Mouse (Mus musculus): ENCODE measurements at regions not wholly inside any gene's neighbourhood (a gene's known extent, or its start where the extent isn't known, plus 50 kb on each side); places are given as distances from the start of the nearest gene placed in this dataset.

GRCm38 (mm10) chr8:11145251-11145650 lies 137.0 kb upstream of the Irs2 start:
- no peak for DNase-seq (ENCODE audit: low read depth)

- DNase-seq (ENCODE audit: low read depth) = no peak
Observed at GRCm38 (mm10) chr8:11140566-11140965, 132.3 kb upstream of the Irs2 start.

GRCm38 (mm10) chr8:11139294-11139693 lies 131.0 kb upstream of the Irs2 start:
- DNase-seq (ENCODE audit: low read depth) = no peak

- no peak for DNase-seq (ENCODE audit: low read depth)
Observed at GRCm38 (mm10) chr8:11138302-11139020, 130.2 kb upstream of the Irs2 start.

GRCm38 (mm10) chr8:11136566-11136965 lies 128.3 kb upstream of the Irs2 start:
- no peak for DNase-seq (ENCODE audit: low read depth)

- DNase-seq (ENCODE audit: low read depth) = no peak
Observed at GRCm38 (mm10) chr8:11135135-11135534, 126.9 kb upstream of the Irs2 start.

GRCm38 (mm10) chr8:11134562-11134961 lies 126.3 kb upstream of the Irs2 start:
- DNase-seq (ENCODE audit: low read depth) = no peak

- no peak for DNase-seq (ENCODE audit: low read depth)
Observed at GRCm38 (mm10) chr8:11119030-11119634, 110.9 kb upstream of the Irs2 start.

- DNase-seq (ENCODE audit: low read depth) = no peak
Observed at GRCm38 (mm10) chr8:11116534-11116933, 108.3 kb upstream of the Irs2 start.

- no peak for DNase-seq (ENCODE audit: low read depth)
Observed at GRCm38 (mm10) chr8:11115210-11115609, 107.0 kb upstream of the Irs2 start.

- DNase-seq (ENCODE audit: low read depth) = no peak
Observed at GRCm38 (mm10) chr8:11114531-11114930, 106.3 kb upstream of the Irs2 start.

- no peak for DNase-seq (ENCODE audit: low read depth)
Observed at GRCm38 (mm10) chr8:11112908-11113532, 104.8 kb upstream of the Irs2 start.

- no peak for DNase-seq (ENCODE audit: low read depth)
Observed at GRCm38 (mm10) chr8:11111987-11112386, 103.7 kb upstream of the Irs2 start.

- DNase-seq (ENCODE audit: low read depth) = no peak
Observed at GRCm38 (mm10) chr8:11107435-11107834, 99.2 kb upstream of the Irs2 start.

GRCm38 (mm10) chr8:11107021-11107420 lies 98.8 kb upstream of the Irs2 start:
- no peak for DNase-seq (ENCODE audit: low read depth)

GRCm38 (mm10) chr8:11103745-11104607 lies 95.7 kb upstream of the Irs2 start:
- DNase-seq (ENCODE audit: low read depth) = no peak

GRCm38 (mm10) chr8:11100310-11100709 lies 92.1 kb upstream of the Irs2 start:
- DNase-seq (ENCODE audit: low read depth) = no peak

GRCm38 (mm10) chr8:11099591-11099855 lies 91.3 kb upstream of the Irs2 start:
- no peak for DNase-seq (ENCODE audit: low read depth)

GRCm38 (mm10) chr8:11098790-11099590 lies 90.7 kb upstream of the Irs2 start:
- no peak for DNase-seq (ENCODE audit: low read depth)

GRCm38 (mm10) chr8:11098228-11098778 lies 90.0 kb upstream of the Irs2 start:
- no peak for DNase-seq (ENCODE audit: low read depth)

GRCm38 (mm10) chr8:11097813-11098212 lies 89.6 kb upstream of the Irs2 start:
- no peak for DNase-seq (ENCODE audit: low read depth)
